Mouse (Mus musculus) forebrain, embryonic 15.5 days (tissue): ENCODE data around the gene Insc. TPM values are rescaled to one million over a fixed set of nuclear protein-coding genes. Genes with fewer than 3 reads are reported as not detected.

ENCODE experiments used
- ATAC-seq: fragments of 200-750 bp; cut with Nextera tagmentation; replicated peaks from 2 replicates; pipeline ENCODE4 v1.8.0; 2017; ENCODE audit warnings: mild to moderate bottlenecking, moderate TSS enrichment, moderate library complexity
- H3K27ac ChIP-seq: fragments of 300-500 bp; sonication (generic); replicated peaks from 2 replicates; pipeline ENCODE4 v1.5.1; 2015; ENCODE audit warnings: mild to moderate bottlenecking, inconsistent platforms
- H3K27me3 ChIP-seq: fragments of 300-500 bp; sonication (generic); 2 replicates; pipeline ENCODE4 v1.6.1; 2015; ENCODE audit warnings: inconsistent platforms
- H3K36me3 ChIP-seq: fragments of 300-500 bp; sonication (generic); 2 replicates; pipeline ENCODE4 v1.6.1; 2015; ENCODE audit warnings: mild to moderate bottlenecking, inconsistent platforms
- H3K4me1 ChIP-seq: fragments of 300-500 bp; sonication (generic); 2 replicates; pipeline ENCODE4 v1.6.1; 2015; ENCODE audit warnings: inconsistent platforms
- H3K4me2 ChIP-seq: fragments of 300-500 bp; sonication (generic); replicated peaks from 2 replicates; pipeline ENCODE4 v1.6.1; 2015; ENCODE audit warnings: mild to moderate bottlenecking, inconsistent platforms
- H3K4me3 ChIP-seq: fragments of 300-500 bp; sonication (generic); 2 replicates; pipeline ENCODE4 v1.5.1; 2015; ENCODE audit warnings: mild to moderate bottlenecking, inconsistent platforms
- H3K9ac ChIP-seq: fragments of 300-500 bp; sonication (generic); replicated peaks from 2 replicates; pipeline ENCODE4 v1.6.1; 2015; ENCODE audit warnings: mild to moderate bottlenecking, inconsistent platforms
- H3K9me3 ChIP-seq: fragments of 300-500 bp; sonication (generic); 2 replicates; pipeline ENCODE4 v1.6.1; 2016; ENCODE audit warnings: inconsistent platforms
- WGBS: fragments of 180-500 bp; shearing (Covaris S2); methylation state at CpG from one replicate; pipeline ENCODE4 v1.1.7; 2015; ENCODE audit warnings: mixed read lengths; 5-methylcytosine and 5-hydroxymethylcytosine counted together
- polyA plus RNA-seq: library from polyadenylated mRNA; unstranded; fragments of >200 nt; fragmentation: Nextera tagmentation; extraction: Ambion mirVana; gene quantifications from 2 replicates; pipeline ENCODE4 v1.2.1, GENCODE M21; 2015

Insc gene
- polyA plus RNA-seq, 1 experiment from 2014 or later = 0.88 TPM

- Histone ChIP-seq H3K9ac (no peak overlapping the region), H3K27ac (no peak overlapping the region), H3K27me3 (no peaks in the 10 kb centered on the region), H3K9me3 (no peaks in the 10 kb centered on the region), H3K4me1 (no peaks in the 10 kb centered on the region), H3K4me2 (no peak overlapping the region), H3K4me3 (no peak overlapping the region), H3K36me3 (no peaks in the 10 kb centered on the region)
- ATAC-seq = no peak
These were observed 5.3 kb upstream of the Insc start for GRCm38 (mm10) chr7:114738166-114738565.

GRCm38 (mm10) chr7:114740360-114741165, 2.9 kb upstream of the Insc start:
- no peak for ATAC-seq
- H3K4me3 ChIP-seq = no peak overlapping the region
- no peaks in the 10 kb centered on the region for H3K9me3 ChIP-seq
- H3K9ac ChIP-seq = no peak overlapping the region
- H3K27ac ChIP-seq = no peak overlapping the region
- no peaks in the 10 kb centered on the region for H3K27me3 ChIP-seq
- H3K4me2 ChIP-seq = no peak overlapping the region
- WGBS = 41% methylated on average over 6 of the region's 6 CpGs
- peaks cover 4% of the 10 kb centered on the region for H3K4me1 ChIP-seq
- no peaks in the 10 kb centered on the region for H3K36me3 ChIP-seq

GRCm38 (mm10) chr7:114744639-114745245, 1.2 kb downstream of the Insc start:
- no peaks in the 10 kb centered on the region for H3K36me3 ChIP-seq
- no peak for ATAC-seq
- no peak overlapping the region for H3K27ac ChIP-seq
- 62% methylated on average over 3 of the region's 3 CpGs for WGBS
- H3K27me3 ChIP-seq = 0 out of 2 replicates have a peak, but pooled peaks cover 6% of the 10 kb centered on the region
- H3K4me3 ChIP-seq = no peak overlapping the region
- H3K9me3 ChIP-seq = no peaks in the 10 kb centered on the region
- H3K4me1 ChIP-seq = peaks cover 9% of the 10 kb centered on the region
- no peak overlapping the region for H3K4me2 ChIP-seq
- H3K9ac ChIP-seq = no peak overlapping the region

- peak overlapping the region; percentile 36 for H3K4me3 ChIP-seq
- H3K9me3 ChIP-seq = no peaks in the 10 kb centered on the region
- H3K4me2 ChIP-seq = peak overlapping the region; percentile 63
- peak; percentile 67; the same call in 1 of the 2 replicates for ATAC-seq
- 5% methylated on average over 34 of the region's 34 CpGs for WGBS
- H3K36me3 ChIP-seq = no peaks in the 10 kb centered on the region
- peak overlapping the region; percentile 45 for H3K9ac ChIP-seq
- peaks cover 9% of the 10 kb centered on the region for H3K4me1 ChIP-seq
- H3K27ac ChIP-seq = no peak overlapping the region
- H3K27me3 ChIP-seq = 0 out of 2 replicates have a peak, but pooled peaks cover 6% of the 10 kb centered on the region
These were observed 2.2 kb downstream of the Insc start for GRCm38 (mm10) chr7:114745481-114746271.

- H3K4me3 ChIP-seq = no peak overlapping the region
- 63% methylated on average over 3 of the region's 3 CpGs for whole genome bisulfite sequencing
- 0 out of 2 replicates have a peak, but pooled peaks cover 6% of the 10 kb centered on the region for H3K27me3 ChIP-seq
These were observed 4.1 kb downstream of the Insc start for GRCm38 (mm10) chr7:114747596-114747995.

GRCm38 (mm10) chr7:114748239-114748638, 4.7 kb downstream of the Insc start:
- ATAC-seq = no peak
- 65% methylated on average over 4 of the region's 4 CpGs for WGBS

More at GRCm38 (mm10) chr7:114747596-114747995, 4.1 kb downstream of the Insc start:
- Histone ChIP-seq H3K36me3 (no peaks in the 10 kb centered on the region), H3K4me1 (peaks cover 9% of the 10 kb centered on the region), H3K27ac (no peak overlapping the region), H3K4me2 (no peak overlapping the region), H3K9me3 (no peaks in the 10 kb centered on the region), H3K9ac (no peak overlapping the region)
- ATAC-seq = no peak

GRCm38 (mm10) chr7:114753471-114753870, 10.0 kb downstream of the Insc start:
- H3K9ac ChIP-seq = no peak overlapping the region
- no peak for ATAC-seq
- no peak overlapping the region for H3K4me3 ChIP-seq
- no peaks in the 10 kb centered on the region for H3K36me3 ChIP-seq
- no peaks in the 10 kb centered on the region for H3K27me3 ChIP-seq
- 0 out of 2 replicates have a peak, but pooled peaks cover 4% of the 10 kb centered on the region for H3K4me1 ChIP-seq
- H3K4me2 ChIP-seq = no peak overlapping the region
- 64% methylated on average over 2 of the region's 2 CpGs for WGBS
- no peaks in the 10 kb centered on the region for H3K9me3 ChIP-seq
- no peak overlapping the region for H3K27ac ChIP-seq

More at GRCm38 (mm10) chr7:114748239-114748638, 4.7 kb downstream of the Insc start:
- no peaks in the 10 kb centered on the region for H3K36me3 ChIP-seq
- no peak overlapping the region for H3K4me2 ChIP-seq
- H3K9me3 ChIP-seq = no peaks in the 10 kb centered on the region
- H3K9ac ChIP-seq = no peak overlapping the region
- peaks cover 9% of the 10 kb centered on the region for H3K4me1 ChIP-seq
- H3K4me3 ChIP-seq = no peak overlapping the region
- no peak overlapping the region for H3K27ac ChIP-seq
- H3K27me3 ChIP-seq = 0 out of 2 replicates have a peak, but pooled peaks cover 6% of the 10 kb centered on the region

GRCm38 (mm10) chr7:114754196-114754595, 10.7 kb downstream of the Insc start:
- Histone ChIP-seq H3K4me2 (no peak overlapping the region), H3K4me3 (no peak overlapping the region), H3K4me1 (0 out of 2 replicates have a peak, but pooled peaks cover 4% of the 10 kb centered on the region), H3K36me3 (no peaks in the 10 kb centered on the region), H3K27me3 (no peaks in the 10 kb centered on the region), H3K9me3 (no peaks in the 10 kb centered on the region), H3K9ac (no peak overlapping the region), H3K27ac (no peak overlapping the region)
- 12% methylated on average over 1 of the region's 1 CpGs for WGBS
- no peak for ATAC-seq

- no peak for ATAC-seq
- H3K27ac ChIP-seq = no peak overlapping the region
- WGBS = 90% methylated on average over 8 of the region's 8 CpGs
These were observed 11.1 kb downstream of the Insc start for GRCm38 (mm10) chr7:114754626-114755025.

GRCm38 (mm10) chr7:114762660-114763059, 19.2 kb downstream of the Insc start:
- Histone ChIP-seq H3K9ac (no peak overlapping the region), H3K4me3 (no peak overlapping the region), H3K4me2 (no peak overlapping the region), H3K36me3 (no peaks in the 10 kb centered on the region), H3K9me3 (no peaks in the 10 kb centered on the region), H3K27ac (no peak overlapping the region), H3K27me3 (no peaks in the 10 kb centered on the region), H3K4me1 (no peaks in the 10 kb centered on the region)
- 79% methylated on average over 2 of the region's 2 CpGs for WGBS
- ATAC-seq = no peak

More at GRCm38 (mm10) chr7:114754626-114755025, 11.1 kb downstream of the Insc start:
- Histone ChIP-seq H3K27me3 (no peaks in the 10 kb centered on the region), H3K4me3 (no peak overlapping the region), H3K4me2 (no peak overlapping the region), H3K36me3 (no peaks in the 10 kb centered on the region), H3K9ac (no peak overlapping the region), H3K4me1 (0 out of 2 replicates have a peak, but pooled peaks cover 4% of the 10 kb centered on the region), H3K9me3 (no peaks in the 10 kb centered on the region)

GRCm38 (mm10) chr7:114765273-114765672, 21.8 kb downstream of the Insc start:
- Histone ChIP-seq H3K27me3 (no peaks in the 10 kb centered on the region), H3K9ac (no peak overlapping the region), H3K9me3 (no peaks in the 10 kb centered on the region), H3K4me2 (no peak overlapping the region), H3K27ac (no peak overlapping the region), H3K36me3 (no peaks in the 10 kb centered on the region), H3K4me1 (no peaks in the 10 kb centered on the region), H3K4me3 (no peak overlapping the region)
- 88% methylated on average over 3 of the region's 3 CpGs for WGBS
- no peak for ATAC-seq

GRCm38 (mm10) chr7:114766523-114766922, 23.0 kb downstream of the Insc start:
- Histone ChIP-seq H3K9ac (no peak overlapping the region), H3K4me2 (no peak overlapping the region), H3K27me3 (no peaks in the 10 kb centered on the region), H3K4me3 (no peak overlapping the region), H3K9me3 (no peaks in the 10 kb centered on the region), H3K27ac (no peak overlapping the region), H3K36me3 (no peaks in the 10 kb centered on the region), H3K4me1 (no peaks in the 10 kb centered on the region)
- ATAC-seq = no peak
- 91% methylated on average over 3 of the region's 3 CpGs for WGBS
